23 mouse cellular contexts compared by ENCODE assay signal in the genomic region with DNA sequence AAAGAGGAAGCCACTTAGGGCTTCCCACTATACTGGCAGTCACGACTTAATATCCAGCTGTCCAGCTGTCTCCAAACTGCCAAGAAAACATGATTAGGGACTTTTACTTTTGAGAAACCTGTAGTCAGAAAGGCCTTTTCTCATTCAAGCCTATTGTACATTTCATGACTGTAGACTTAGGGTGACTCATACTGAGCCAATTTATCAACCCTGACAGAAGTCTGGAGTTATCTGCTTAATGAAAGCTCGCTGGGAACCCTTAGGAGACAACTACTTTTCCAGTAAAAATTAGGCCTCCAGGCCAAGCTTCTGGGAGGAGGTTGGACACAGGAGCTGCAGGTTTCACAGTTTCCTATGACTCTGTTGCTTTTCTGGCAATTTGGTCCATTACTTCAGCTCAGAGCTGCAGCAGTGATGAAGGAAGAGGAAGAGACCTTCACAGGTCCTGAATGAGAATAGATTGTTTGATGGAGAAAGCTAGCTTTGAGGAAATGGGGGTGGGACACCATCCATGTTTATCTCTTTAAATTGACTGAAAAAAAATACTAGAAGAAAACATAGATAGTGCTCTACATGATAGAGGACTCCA.
DNase-seq lines count a peak whose midpoint lies in the region; ATAC-seq and TF ChIP-seq lines count a peak whose summit lies in the region.
"Had no signal": no experiment of that assay in that cellular context is flagged by ENCODE, and none has a peak within 500 bp of the region (broad histone marks: within the 10 kb centered on the region; RNA-seq: fewer than 3 reads in every experiment).

No protein-coding gene starts in this region.

- no peak overlapping the region for H3K4me2 ChIP-seq in lung, postnatal 0 days (replicated peaks; ENCODE audit: low read depth, low read length)
- H3K4me2 ChIP-seq in hindbrain, embryonic 11.5 days (replicated peaks; ENCODE audit: low read depth, low read length), result no peak overlapping the region
- no peak overlapping the region for H3K4me2 ChIP-seq in midbrain, embryonic 13.5 days (replicated peaks)
- H3K4me2 ChIP-seq: embryonic facial prominence, embryonic 13.5 days; limb, embryonic 13.5 days; liver, embryonic 15.5 days had no signal

- no peaks in the 10 kb centered on the region for H3K4me1 ChIP-seq in lung, postnatal 0 days (ENCODE audit: insufficient read depth, low read depth, low read length)
- peaks cover 10% of the 10 kb centered on the region for H3K4me1 ChIP-seq in embryonic fibroblast, embryonic 13.5 days (ENCODE audit: control insufficient read depth, insufficient read depth, low read length)
- no peaks in the 10 kb centered on the region for H3K4me1 ChIP-seq in hindbrain, embryonic 11.5 days (replicated peaks; ENCODE audit: control insufficient read depth, insufficient read depth, low read length)
- H3K4me1 ChIP-seq in midbrain, embryonic 13.5 days (replicated peaks), result no peaks in the 10 kb centered on the region
- H3K4me1 ChIP-seq: embryonic facial prominence, embryonic 13.5 days; forebrain, embryonic 10.5 days; limb, embryonic 13.5 days; liver, embryonic 15.5 days had no signal

- no peak for TF ChIP-seq CTCF in lung, postnatal 0 days (IDR thresholded peaks at IDR 0.05)
- no peak for TF ChIP-seq CTCF in embryonic fibroblast, embryonic 13.5 days (IDR thresholded peaks at IDR 0.05; ENCODE audit: borderline replicate concordance, insufficient read depth, low read length)

- H3K4me3 ChIP-seq in lung, postnatal 0 days (ENCODE audit: low read depth, low read length), result no peak overlapping the region
- H3K4me3 ChIP-seq in embryonic fibroblast, embryonic 13.5 days (ENCODE audit: insufficient read depth, low read length), result no peak overlapping the region
- no peak overlapping the region for H3K4me3 ChIP-seq in hindbrain, embryonic 11.5 days (ENCODE audit: low read depth, low read length)
- no peak overlapping the region for H3K4me3 ChIP-seq in midbrain, embryonic 13.5 days (replicated peaks)
- H3K4me3 ChIP-seq: embryonic facial prominence, embryonic 13.5 days; forebrain, embryonic 10.5 days; gastrocnemius, adult 2 months; limb, embryonic 13.5 days; liver, embryonic 15.5 days had no signal

- H3K9me3 ChIP-seq in lung, postnatal 0 days (ENCODE audit: low read length), result no peaks in the 10 kb centered on the region
- H3K9me3 ChIP-seq in hindbrain, embryonic 11.5 days (ENCODE audit: control insufficient read depth, low read length), result no peaks in the 10 kb centered on the region
- H3K9me3 ChIP-seq in midbrain, embryonic 13.5 days, result no peaks in the 10 kb centered on the region
- H3K9me3 ChIP-seq: embryonic facial prominence, embryonic 13.5 days; forebrain, embryonic 10.5 days; limb, embryonic 13.5 days; liver, embryonic 15.5 days had no signal

- H3K27me3 ChIP-seq in lung, postnatal 0 days (replicated peaks; ENCODE audit: insufficient read depth, low read length), result no peaks in the 10 kb centered on the region
- no peaks in the 10 kb centered on the region for H3K27me3 ChIP-seq in hindbrain, embryonic 11.5 days (ENCODE audit: control insufficient read depth, insufficient read depth, low read length)
- no peaks in the 10 kb centered on the region for H3K27me3 ChIP-seq in midbrain, embryonic 13.5 days
- H3K27me3 ChIP-seq: CH12.LX; embryonic facial prominence, embryonic 13.5 days; limb, embryonic 13.5 days; liver, embryonic 15.5 days had no signal

- H3K9ac ChIP-seq in lung, postnatal 0 days (replicated peaks; ENCODE audit: low read depth), result no peak overlapping the region
- H3K9ac ChIP-seq in hindbrain, embryonic 11.5 days (ENCODE audit: low read depth, low read length), result no peak overlapping the region
- H3K9ac ChIP-seq in midbrain, embryonic 13.5 days (replicated peaks), result no peak overlapping the region
- H3K9ac ChIP-seq: embryonic facial prominence, embryonic 13.5 days; limb, embryonic 13.5 days; liver, embryonic 15.5 days had no signal

- no peak for TF ChIP-seq EP300 in lung, postnatal 0 days (IDR thresholded peaks at IDR 0.05)

- no peak for TF ChIP-seq POLR2A in embryonic fibroblast, embryonic 13.5 days (IDR thresholded peaks at IDR 0.05; ENCODE audit: low read depth, low read length)

- no peaks in the 10 kb centered on the region for H3K36me3 ChIP-seq in lung, postnatal 0 days (ENCODE audit: insufficient read depth, low read length)
- no peaks in the 10 kb centered on the region for H3K36me3 ChIP-seq in hindbrain, embryonic 11.5 days (ENCODE audit: control insufficient read depth, insufficient read depth, low read length)
- no peaks in the 10 kb centered on the region for H3K36me3 ChIP-seq in midbrain, embryonic 13.5 days
- H3K36me3 ChIP-seq: embryonic facial prominence, embryonic 13.5 days; forebrain, embryonic 10.5 days; limb, embryonic 13.5 days; liver, embryonic 15.5 days had no signal

- ATAC-seq in lung, postnatal 0 days, result peak; percentile 37; the same call in 1 of the 2 replicates
- no peak for ATAC-seq in hindbrain, embryonic 11.5 days (ENCODE audit: low FRiP score)
- no peak for ATAC-seq in midbrain, embryonic 13.5 days
- ATAC-seq: hindbrain, postnatal 0 days; midbrain, embryonic 16.5 days had no signal

- peak; percentile 24 for DNase-seq in adrenal gland, postnatal 14 days
- DNase-seq in adrenal gland, postnatal 10 days, result no peak
- peak; percentile 42 for DNase-seq in lung, postnatal 0 days (ENCODE audit: low spot score)
- DNase-seq in lung, postnatal 10 days, result no peak
- no peak for DNase-seq in hindbrain, embryonic 11.5 days (ENCODE audit: low spot score)
- DNase-seq in cerebellum, postnatal 25 days, result no peak
- DNase-seq: adrenal gland, adult 8-10 months; cerebellum, adult 8-10 months; gastrocnemius, adult 2 months; heart, adult 11 months; heart, postnatal 10 days; kidney, adult 2 months; kidney, postnatal 36 days; thymus, postnatal 14 days had no signal

- WGBS in lung, postnatal 0 days, result 40% methylated on average over 2 of the region's 2 CpGs
- 60% methylated on average over 2 of the region's 2 CpGs for WGBS in hindbrain, embryonic 11.5 days
- 78% methylated on average over 2 of the region's 2 CpGs for WGBS in midbrain, embryonic 13.5 days

- no peak overlapping the region for H3K27ac ChIP-seq in lung, postnatal 0 days (ENCODE audit: low read length)
- H3K27ac ChIP-seq in embryonic fibroblast, embryonic 13.5 days (ENCODE audit: insufficient read depth, low read length), result peak overlapping the region; percentile 70
- H3K27ac ChIP-seq in hindbrain, embryonic 11.5 days (ENCODE audit: low read depth, low read length), result no peak overlapping the region
- no peak overlapping the region for H3K27ac ChIP-seq in midbrain, embryonic 13.5 days
- H3K27ac ChIP-seq: embryonic facial prominence, embryonic 13.5 days; forebrain, embryonic 10.5 days; gastrocnemius, adult 2 months; hindbrain, postnatal 0 days; limb, embryonic 13.5 days; liver, embryonic 15.5 days had no signal

Comparison
In these comparisons a context has a peak if more than half of its experiments do, and no peak if none do; other contexts are left out.
1. DNase-seq: peak in adrenal gland, postnatal 14 days (single experiment) and lung, postnatal 0 days (single experiment); none in adrenal gland, postnatal 10 days (single experiment), lung, postnatal 10 days (single experiment), hindbrain, embryonic 11.5 days (single experiment) and cerebellum, postnatal 25 days (0 of 2).